Mouse (Mus musculus) forelimb bud, embryonic 11.5 days (tissue): ENCODE measurements at regions not wholly inside any gene's neighbourhood (a gene's known extent, or its start where the extent isn't known, plus 50 kb on each side); places are given as distances from the start of the nearest gene placed in this dataset.
A peak's percentile ranks its signal among the peaks of the same experiment; 100 is the strongest.

ENCODE experiments used
- DNase-seq: peaks from one replicate; pipeline ENCODE4 v3.0.0-alpha.2; 2012; ENCODE audit warnings: low read depth, low spot score

GRCm38 (mm10) chr13:30484527-30485185 lies 60.5 kb downstream of the Uqcrfs1 start:
- DNase-seq, result peak; percentile 84

DNA sequence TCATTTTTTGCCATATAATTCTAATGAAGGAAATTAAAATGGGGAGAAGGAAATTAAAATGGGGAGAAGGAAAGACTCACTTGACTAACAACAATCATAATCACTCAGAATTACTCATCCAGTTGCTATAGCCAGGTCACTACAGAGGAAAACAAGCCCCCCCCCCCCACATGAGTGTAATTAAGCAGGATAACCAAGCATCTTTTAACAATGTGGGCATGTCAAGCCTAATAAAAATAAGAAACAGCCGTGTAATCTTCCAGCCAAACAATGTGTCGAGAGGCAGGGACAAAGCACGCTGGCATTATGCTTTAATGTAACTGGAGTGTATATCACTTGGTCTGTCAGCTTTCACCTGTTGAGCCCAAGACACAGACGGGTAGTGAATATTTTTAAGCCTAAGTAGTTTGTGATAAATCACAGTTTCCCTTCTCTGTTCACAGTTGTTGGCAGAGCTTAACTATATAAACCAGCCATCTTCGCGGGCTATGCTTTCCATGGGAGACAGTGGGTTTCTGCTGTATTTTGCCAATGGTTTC lies 66.0 kb downstream of the Uqcrfs1 start:
- no peak for DNase-seq

DNA sequence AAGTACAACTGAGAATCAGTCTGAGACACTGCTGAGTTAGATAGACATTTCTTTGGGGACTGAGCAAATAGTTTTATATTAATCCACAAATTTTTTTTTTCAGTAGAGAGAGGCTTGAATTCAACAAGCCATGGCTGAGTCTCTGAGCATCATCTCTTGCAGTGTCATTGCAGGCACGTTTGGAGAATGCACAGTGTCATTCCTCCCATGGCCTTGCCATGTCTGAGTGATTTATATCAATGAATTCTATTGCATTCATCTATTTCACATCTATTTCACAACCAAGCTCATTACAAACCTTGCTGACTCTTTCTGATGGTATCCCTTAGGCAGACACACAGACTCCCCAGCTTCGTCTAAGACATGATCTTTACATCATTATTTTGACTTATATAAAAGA lies 66.6 kb downstream of the Uqcrfs1 start:
- DNase-seq, result no peak

GRCm38 (mm10) chr13:30471300-30471699 lies 73.9 kb downstream of the Uqcrfs1 start:
- no peak for DNase-seq

DNA sequence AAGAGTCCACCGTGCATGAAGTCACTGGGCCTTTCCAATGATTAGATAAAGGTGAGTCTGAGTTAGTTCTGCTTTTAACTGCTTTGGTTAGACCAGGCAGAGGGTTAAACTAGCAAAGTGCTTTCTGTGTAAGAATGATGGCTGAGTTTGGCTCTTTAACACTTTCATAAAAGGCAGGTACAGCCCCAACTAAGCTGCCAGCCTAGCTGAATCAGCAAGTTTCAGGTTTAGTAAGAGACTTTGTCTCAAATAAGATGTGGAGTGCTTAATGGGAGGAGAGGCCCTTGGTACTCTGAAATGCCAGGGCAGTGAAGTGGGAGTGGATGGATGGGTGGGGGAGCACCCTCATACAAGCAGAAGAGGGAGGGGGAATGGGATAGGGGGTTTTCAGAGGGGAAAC lies 78.1 kb downstream of the Uqcrfs1 start:
- no peak for DNase-seq

DNA sequence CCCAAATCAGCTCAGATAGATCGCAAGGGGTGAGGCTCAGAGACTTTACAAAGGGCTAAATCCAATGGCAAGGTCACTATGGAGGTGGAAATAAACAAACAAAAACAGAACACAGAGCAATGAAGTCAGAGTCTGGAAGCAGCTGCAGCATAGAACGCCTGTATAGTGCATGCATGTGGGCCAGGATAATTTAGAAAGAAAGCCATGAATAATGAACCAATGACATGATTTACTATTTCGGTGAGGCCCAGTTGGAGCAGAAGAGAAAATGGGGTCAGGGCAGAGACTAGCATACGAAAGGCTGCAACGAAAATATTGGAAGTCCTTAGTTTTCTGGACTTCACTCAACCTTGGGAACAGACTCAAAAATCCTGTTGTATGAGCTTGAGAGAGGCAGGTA lies 79.7 kb downstream of the Uqcrfs1 start:
- no peak for DNase-seq

- no peak for DNase-seq
These were observed 89.9 kb downstream of the Uqcrfs1 start for GRCm38 (mm10) chr13:30455278-30455681.

DNA sequence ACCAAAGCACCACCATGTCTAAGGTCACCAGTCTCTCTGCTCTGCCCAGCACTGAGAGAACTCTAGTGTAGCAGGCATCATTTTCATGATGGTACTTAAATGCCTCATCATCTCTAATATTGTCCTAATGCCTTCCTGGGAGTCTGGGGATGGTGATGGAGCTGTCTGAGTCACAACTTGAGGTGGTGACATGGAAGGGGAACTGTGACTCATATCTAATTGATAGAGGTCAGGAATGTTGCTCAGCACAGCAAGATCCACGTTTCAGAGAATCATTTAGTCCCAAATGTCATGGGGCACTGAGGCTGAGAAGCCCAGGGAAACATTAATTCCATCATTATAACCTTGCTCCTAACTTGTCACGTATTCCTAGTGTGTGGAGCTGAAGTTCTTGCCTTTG lies 93.0 kb downstream of the Uqcrfs1 start:
- no peak for DNase-seq

GRCm38 (mm10) chr13:30448895-30449294 lies 96.3 kb downstream of the Uqcrfs1 start:
- DNase-seq, result no peak
